Mouse (Mus musculus): ENCODE data around the gene Fbp1. TPM values are rescaled to one million over a fixed set of nuclear protein-coding genes. Genes with fewer than 3 reads are reported as not detected.

Gene Fbp1
- polyA plus RNA-seq, 1 experiment from 2014 or later = 0.81 TPM

DNA sequence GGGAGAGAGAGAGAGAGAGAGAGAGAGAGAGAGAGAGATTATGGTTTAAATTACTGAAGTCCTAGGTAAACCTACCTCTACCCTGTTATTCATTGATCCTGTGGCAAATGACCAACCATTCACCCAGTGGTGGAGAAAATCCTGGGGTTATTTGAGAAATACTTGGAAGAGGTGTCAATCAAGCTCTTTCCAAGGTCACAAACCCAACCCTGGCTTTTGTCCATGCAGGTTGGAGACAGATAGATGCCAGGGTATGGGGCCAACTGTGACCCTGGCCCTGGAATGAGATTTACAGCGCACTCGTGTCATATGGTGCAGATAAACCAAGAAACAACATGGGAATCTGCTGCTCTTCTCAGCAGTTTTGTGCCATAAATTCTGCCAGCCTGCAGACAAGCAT is 4.6 kb downstream of the Fbp1 start:
- Histone ChIP-seq H3K27ac (no peak overlapping the region), H3K4me3 (no peak overlapping the region), H3K36me3 (no peaks in the 10 kb centered on the region), H3K4me1 (replicated peaks) (peaks cover 7% of the 10 kb centered on the region), H3K9me3 (replicated peaks) (no peaks in the 10 kb centered on the region), H3K4me2 (no peak overlapping the region), H3K9ac (no peak overlapping the region), H3K27me3 (peaks cover 18% of the 10 kb centered on the region)
- 64% methylated on average over 2 of the region's 2 CpGs for WGBS
- ATAC-seq (replicated peaks; ENCODE audit: insufficient number of reproducible peaks, insufficient read depth, low FRiP score, low read depth) = no peak

DNA sequence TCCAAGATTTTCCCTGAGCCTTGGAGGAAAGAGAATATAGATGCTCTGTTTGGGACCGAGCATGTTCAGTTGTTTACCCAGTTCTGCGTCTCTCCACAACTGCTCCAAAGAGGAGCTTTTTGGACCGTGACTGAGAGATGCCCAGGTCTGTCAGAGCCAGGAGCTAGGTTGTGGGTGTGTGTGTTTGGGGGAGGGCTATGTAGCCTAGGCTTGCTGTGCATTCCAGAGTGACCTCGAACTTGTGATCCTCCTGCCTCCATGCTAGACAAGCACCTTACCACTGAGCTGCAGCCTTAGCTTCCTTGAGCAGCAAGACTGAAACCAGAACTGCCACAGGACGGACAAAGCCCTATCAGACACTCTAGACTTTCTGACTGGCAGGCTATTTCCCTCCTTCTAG is 5.2 kb downstream of the Fbp1 start:
- 70% methylated on average over 5 of the region's 5 CpGs for WGBS

DNA sequence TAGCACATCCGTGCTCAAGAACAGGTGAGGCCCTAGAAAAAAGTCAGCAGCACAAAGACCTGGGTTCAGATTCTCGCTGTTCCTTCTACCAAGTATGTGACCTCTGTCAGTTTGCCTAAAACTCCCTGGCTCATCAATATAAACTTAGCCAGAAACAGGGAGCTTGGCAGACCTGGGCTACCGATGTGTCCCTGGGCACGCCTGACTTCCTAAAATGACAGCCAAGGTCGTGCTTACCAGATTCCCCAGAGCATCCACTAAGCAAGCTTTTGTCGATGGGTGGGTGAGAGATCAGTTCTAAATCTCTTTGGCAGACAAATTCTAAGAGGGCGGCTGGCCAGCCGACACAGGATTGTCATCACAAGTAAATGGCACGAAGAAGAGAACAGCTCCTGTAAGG is 6.7 kb downstream of the Fbp1 start:
- Histone ChIP-seq H3K36me3 (no peaks in the 10 kb centered on the region), H3K4me1 (replicated peaks) (no peaks in the 10 kb centered on the region), H3K9me3 (replicated peaks) (no peaks in the 10 kb centered on the region), H3K27ac (no peak overlapping the region), H3K9ac (no peak overlapping the region), H3K27me3 (no peaks in the 10 kb centered on the region), H3K4me3 (no peak overlapping the region), H3K4me2 (no peak overlapping the region)
- ATAC-seq (replicated peaks; ENCODE audit: insufficient number of reproducible peaks, insufficient read depth, low FRiP score, low read depth) = no peak
- 67% methylated on average over 9 of the region's 9 CpGs for whole genome bisulfite sequencing

More for the DNA sequence above, 5.2 kb downstream of the Fbp1 start:
- H3K4me2 ChIP-seq = no peak overlapping the region
- H3K36me3 ChIP-seq = no peaks in the 10 kb centered on the region
- H3K4me3 ChIP-seq = no peak overlapping the region
- H3K4me1 ChIP-seq (replicated peaks) = peaks cover 3% of the 10 kb centered on the region
- H3K27ac ChIP-seq = no peak overlapping the region
- H3K9ac ChIP-seq = no peak overlapping the region
- no peak for ATAC-seq (replicated peaks; ENCODE audit: insufficient number of reproducible peaks, insufficient read depth, low FRiP score, low read depth)
- peaks cover 13% of the 10 kb centered on the region for H3K27me3 ChIP-seq
- H3K9me3 ChIP-seq (replicated peaks) = no peaks in the 10 kb centered on the region

DNA sequence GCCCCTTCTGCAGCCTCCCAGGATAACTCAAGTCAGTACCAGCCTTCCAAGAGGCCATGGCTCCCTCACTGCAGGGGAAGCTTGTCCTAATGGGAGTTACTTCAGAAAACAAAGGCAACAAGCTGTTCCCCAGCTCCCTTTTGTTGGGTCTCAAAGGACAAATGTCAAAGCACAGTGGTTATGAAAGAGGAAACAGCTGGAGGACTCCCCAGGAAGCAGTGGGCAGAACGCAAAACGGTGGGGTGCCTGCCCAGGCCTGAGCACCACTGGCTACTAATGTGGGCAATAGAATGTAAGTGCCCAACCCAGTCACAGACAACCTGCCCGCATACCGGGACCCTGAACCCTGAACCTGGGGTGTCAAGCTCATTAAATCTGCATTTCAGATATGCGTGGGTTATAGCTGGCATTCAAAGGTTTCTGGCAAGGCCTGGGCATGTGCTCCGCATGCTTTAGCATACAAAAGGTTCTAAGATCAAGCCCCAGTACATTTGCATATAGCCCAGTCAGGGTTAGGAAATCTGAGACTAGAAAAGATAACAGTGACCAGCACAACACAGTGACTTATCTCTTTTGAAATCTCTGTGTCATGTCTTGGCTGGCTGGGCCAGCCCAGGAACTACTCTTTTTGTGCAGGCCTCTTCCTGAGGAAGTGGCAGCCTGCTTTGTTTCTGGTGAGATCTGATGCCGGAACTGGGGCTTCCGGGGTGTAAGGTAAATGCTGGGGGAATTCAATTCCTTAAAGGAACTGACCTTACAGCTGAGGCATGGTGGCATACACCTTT is 8.1 kb downstream of the Fbp1 start:
- no peaks in the 10 kb centered on the region for H3K9me3 ChIP-seq (replicated peaks)
- no peak overlapping the region for H3K9ac ChIP-seq
- ATAC-seq (replicated peaks; ENCODE audit: insufficient number of reproducible peaks, insufficient read depth, low FRiP score, low read depth) = no peak
- H3K4me2 ChIP-seq = no peak overlapping the region
- H3K27ac ChIP-seq = peak overlapping the region; percentile 7; the same call in 1 of the 2 replicates
- no peaks in the 10 kb centered on the region for H3K27me3 ChIP-seq
- no peaks in the 10 kb centered on the region for H3K4me1 ChIP-seq (replicated peaks)
- no peak overlapping the region for H3K4me3 ChIP-seq
- 48% methylated on average over 8 of the region's 8 CpGs for WGBS
- no peaks in the 10 kb centered on the region for H3K36me3 ChIP-seq

DNA sequence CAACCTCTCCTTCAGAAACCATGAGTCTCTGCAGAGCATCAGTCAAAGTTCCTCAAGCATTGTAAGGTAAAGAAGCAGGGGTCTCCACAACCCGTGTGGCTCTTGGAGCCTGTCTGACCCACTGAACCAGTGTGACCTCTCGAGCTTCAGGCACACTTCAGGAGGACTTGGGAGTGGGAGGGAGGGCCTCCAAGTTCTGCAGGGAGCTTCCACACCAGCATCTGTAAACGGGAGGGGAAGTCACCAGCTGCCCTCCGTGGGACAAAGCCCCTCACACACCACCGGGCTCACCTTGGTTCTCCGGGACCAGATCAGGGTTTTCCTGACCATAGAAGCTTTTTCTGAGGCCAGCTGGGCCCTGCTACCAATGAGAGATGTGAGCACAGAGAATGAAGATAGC is 8.7 kb downstream of the Fbp1 start:
- no peak overlapping the region for H3K4me2 ChIP-seq
- H3K27ac ChIP-seq = peak overlapping the region; percentile 7; the same call in 1 of the 2 replicates
- H3K27me3 ChIP-seq = no peaks in the 10 kb centered on the region
- no peak overlapping the region for H3K4me3 ChIP-seq
- no peak overlapping the region for H3K9ac ChIP-seq
- H3K4me1 ChIP-seq (replicated peaks) = no peaks in the 10 kb centered on the region
- 39% methylated on average over 6 of the region's 6 CpGs for WGBS
- no peaks in the 10 kb centered on the region for H3K36me3 ChIP-seq
- no peaks in the 10 kb centered on the region for H3K9me3 ChIP-seq (replicated peaks)
- ATAC-seq (replicated peaks; ENCODE audit: insufficient number of reproducible peaks, insufficient read depth, low FRiP score, low read depth) = no peak

DNA sequence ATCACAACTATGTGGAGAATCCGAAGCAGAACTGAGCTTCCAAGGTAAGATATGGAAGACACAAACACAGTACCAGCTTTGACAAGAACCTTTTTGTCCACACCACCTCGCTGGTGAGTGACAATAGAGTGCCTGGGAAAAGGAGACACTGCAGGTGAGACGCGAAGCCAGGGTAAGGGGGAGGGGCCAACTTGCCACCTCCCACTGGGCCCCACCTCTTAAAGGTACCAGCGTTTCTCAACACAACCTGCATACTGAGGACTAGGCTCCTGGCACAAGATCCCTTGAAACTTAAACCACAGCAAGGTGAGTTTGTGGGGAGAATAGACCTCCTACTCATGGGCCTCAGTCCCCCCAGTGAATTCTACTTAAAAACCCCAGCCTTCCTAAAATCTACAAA is 10.8 kb downstream of the Fbp1 start:
- Histone ChIP-seq H3K36me3 (no peaks in the 10 kb centered on the region), H3K4me1 (replicated peaks) (no peaks in the 10 kb centered on the region), H3K9ac (no peak overlapping the region), H3K27me3 (no peaks in the 10 kb centered on the region), H3K4me2 (peak overlapping the region; percentile 21; the same call in 1 of the 2 replicates), H3K27ac (no peak overlapping the region), H3K4me3 (no peak overlapping the region), H3K9me3 (replicated peaks) (no peaks in the 10 kb centered on the region)
- 12% methylated on average over 5 of the region's 5 CpGs for WGBS
- no peak for ATAC-seq (replicated peaks; ENCODE audit: insufficient number of reproducible peaks, insufficient read depth, low FRiP score, low read depth)

DNA sequence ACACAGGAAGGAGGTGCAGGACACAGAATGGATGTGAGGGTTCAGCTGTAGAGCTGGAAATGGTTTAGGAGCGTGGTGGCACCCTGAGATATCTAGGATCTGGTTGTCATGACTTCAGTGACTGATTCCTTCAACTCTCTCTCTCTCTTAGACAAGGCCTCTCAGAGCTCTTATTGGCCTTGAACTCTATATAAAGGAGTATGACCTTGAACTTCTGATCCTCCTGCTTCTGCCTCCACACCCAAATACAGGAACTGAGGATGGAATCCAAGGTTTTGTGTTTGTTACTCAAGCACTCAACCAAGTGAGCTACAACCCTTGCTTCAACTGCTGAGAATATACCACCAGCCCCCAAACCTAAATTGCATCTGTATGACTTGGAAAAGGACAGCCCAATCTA is 12.0 kb downstream of the Fbp1 start:
- no peak overlapping the region for H3K4me2 ChIP-seq
- no peak overlapping the region for H3K9ac ChIP-seq
- H3K4me1 ChIP-seq (replicated peaks) = no peaks in the 10 kb centered on the region
- H3K9me3 ChIP-seq (replicated peaks) = no peaks in the 10 kb centered on the region
- H3K4me3 ChIP-seq = no peak overlapping the region
- H3K27ac ChIP-seq = no peak overlapping the region
- ATAC-seq (replicated peaks; ENCODE audit: insufficient number of reproducible peaks, insufficient read depth, low FRiP score, low read depth) = no peak
- no peaks in the 10 kb centered on the region for H3K27me3 ChIP-seq
- WGBS = 73% methylated on average over 1 of the region's 1 CpGs
- H3K36me3 ChIP-seq = no peaks in the 10 kb centered on the region

DNA sequence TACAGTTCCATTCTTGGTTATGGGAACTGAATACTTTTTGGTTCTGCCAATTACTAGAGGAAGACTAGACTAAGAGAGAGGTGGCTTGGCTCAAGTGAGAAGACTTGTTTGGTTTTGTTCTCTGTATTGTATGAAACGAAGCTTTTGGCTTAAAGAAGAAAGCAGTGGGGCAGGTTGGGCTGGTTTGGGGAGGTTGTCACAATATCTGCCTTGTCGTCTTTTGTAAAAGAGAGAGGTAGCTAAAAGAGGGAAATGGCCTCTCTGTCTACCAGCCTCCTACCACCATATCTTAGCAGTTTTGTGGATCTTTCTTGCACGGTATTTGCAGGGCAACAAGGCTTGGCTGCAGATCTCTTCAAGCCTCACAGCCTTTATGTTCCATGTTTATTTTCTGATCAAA is 15.8 kb downstream of the Fbp1 start:
- WGBS = 62% methylated on average over 3 of the region's 3 CpGs
- H3K27ac ChIP-seq = no peak overlapping the region
- no peak for ATAC-seq (replicated peaks; ENCODE audit: insufficient number of reproducible peaks, insufficient read depth, low FRiP score, low read depth)

DNA sequence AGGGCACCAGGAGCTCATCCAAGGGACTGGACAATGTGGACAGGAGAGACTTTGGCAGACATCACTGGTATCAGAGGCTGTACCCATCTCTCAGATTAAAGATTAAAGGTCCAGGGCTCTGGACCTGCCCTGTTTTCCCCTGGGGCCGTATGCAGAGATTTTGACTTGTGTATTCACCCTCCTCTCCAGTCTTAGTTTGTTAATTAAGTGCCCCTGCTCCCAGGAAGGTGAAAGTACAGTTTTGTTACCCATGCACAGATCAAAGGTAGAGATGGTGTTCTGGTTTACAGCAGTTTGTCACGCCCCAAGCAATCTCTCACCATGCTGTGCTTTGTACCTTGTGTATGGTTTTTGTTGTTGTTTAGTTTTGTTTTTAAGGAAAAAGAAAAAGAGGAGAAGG is 17.5 kb downstream of the Fbp1 start:
- no peak overlapping the region for H3K4me3 ChIP-seq
- H3K27me3 ChIP-seq = no peaks in the 10 kb centered on the region
- H3K9ac ChIP-seq = no peak overlapping the region
- no peaks in the 10 kb centered on the region for H3K36me3 ChIP-seq
- H3K4me1 ChIP-seq (replicated peaks) = 0 out of 2 replicates have a peak, but pooled peaks cover 3% of the 10 kb centered on the region
- no peak for ATAC-seq (replicated peaks; ENCODE audit: insufficient number of reproducible peaks, insufficient read depth, low FRiP score, low read depth)
- no peak overlapping the region for H3K4me2 ChIP-seq
- WGBS = 79% methylated on average over 2 of the region's 2 CpGs
- H3K27ac ChIP-seq = no peak overlapping the region
- H3K9me3 ChIP-seq (replicated peaks) = no peaks in the 10 kb centered on the region

More for the DNA sequence above, 15.8 kb downstream of the Fbp1 start:
- Histone ChIP-seq H3K9me3 (replicated peaks) (no peaks in the 10 kb centered on the region), H3K4me1 (replicated peaks) (no peaks in the 10 kb centered on the region), H3K9ac (no peak overlapping the region), H3K4me2 (no peak overlapping the region), H3K4me3 (no peak overlapping the region), H3K27me3 (no peaks in the 10 kb centered on the region), H3K36me3 (no peaks in the 10 kb centered on the region)

DNA sequence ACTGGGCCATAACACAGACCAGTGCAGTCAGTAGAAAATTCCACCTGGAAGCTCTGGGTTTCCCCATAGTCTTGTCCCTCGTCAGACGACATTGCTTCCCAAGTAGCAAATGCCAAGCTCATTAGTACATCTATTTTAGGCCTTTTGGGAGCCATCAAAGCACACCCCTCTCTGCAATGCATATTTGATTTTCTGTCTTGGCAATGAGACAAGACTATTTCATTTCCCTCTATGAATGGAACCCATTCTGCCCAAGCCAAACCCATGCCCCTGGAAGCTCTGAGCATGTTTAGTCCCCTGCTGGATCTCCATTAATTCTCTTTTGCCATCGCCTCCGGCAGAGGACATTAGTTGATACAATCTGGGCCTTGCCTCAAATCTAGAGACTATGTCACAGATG is 21.3 kb downstream of the Fbp1 start:
- no peak overlapping the region for H3K9ac ChIP-seq
- no peaks in the 10 kb centered on the region for H3K27me3 ChIP-seq
- H3K9me3 ChIP-seq (replicated peaks) = no peaks in the 10 kb centered on the region
- H3K4me1 ChIP-seq (replicated peaks) = 0 out of 2 replicates have a peak, but pooled peaks cover 3% of the 10 kb centered on the region
- H3K4me3 ChIP-seq = no peak overlapping the region
- no peak overlapping the region for H3K27ac ChIP-seq
- H3K4me2 ChIP-seq = no peak overlapping the region
- 66% methylated on average over 4 of the region's 4 CpGs for WGBS
- H3K36me3 ChIP-seq = no peaks in the 10 kb centered on the region
- no peak for ATAC-seq (replicated peaks; ENCODE audit: insufficient number of reproducible peaks, insufficient read depth, low FRiP score, low read depth)

DNA sequence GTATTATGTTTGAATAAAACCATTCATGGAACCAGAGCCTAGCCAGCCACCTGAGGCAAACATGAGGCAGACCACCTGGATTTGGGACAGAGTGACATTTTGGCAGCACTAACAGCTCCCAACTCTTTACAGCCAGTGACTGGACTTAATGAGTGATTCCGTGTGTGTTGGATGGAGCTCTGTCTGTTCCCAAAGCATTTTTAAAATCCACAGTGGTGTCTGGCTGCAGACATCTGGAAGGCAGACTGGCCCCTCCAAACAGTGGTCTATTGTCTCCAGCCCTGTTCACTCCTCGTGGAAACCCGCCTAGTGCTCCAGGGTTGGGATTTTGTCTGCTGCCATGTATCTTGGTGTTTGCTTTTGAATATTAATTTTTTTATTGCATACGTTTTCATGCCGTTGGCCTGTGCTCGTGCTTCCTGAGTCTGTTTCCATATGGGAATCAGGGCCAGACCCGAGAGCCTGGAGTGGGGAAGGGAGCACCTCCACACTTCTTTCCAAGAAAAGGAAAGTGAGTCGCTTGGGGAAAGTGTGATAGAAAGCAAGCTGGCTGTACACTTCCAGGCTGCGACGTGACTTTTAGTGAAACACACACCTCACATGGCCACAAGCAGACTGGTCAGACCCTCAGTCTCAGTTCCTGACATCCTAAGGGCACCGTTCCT is 22.3 kb downstream of the Fbp1 start:
- H3K27me3 ChIP-seq = no peaks in the 10 kb centered on the region
- 0 out of 2 replicates have a peak overlapping the region, but pooled peaks have one; percentile 4 for H3K27ac ChIP-seq
- no peaks in the 10 kb centered on the region for H3K36me3 ChIP-seq
- H3K4me2 ChIP-seq = no peak overlapping the region
- 60% methylated on average over 11 of the region's 11 CpGs for WGBS
- H3K4me3 ChIP-seq = no peak overlapping the region
- no peak overlapping the region for H3K9ac ChIP-seq
- ATAC-seq (replicated peaks; ENCODE audit: insufficient number of reproducible peaks, insufficient read depth, low FRiP score, low read depth) = no peak; the same call in 1 of the 2 replicates
- H3K9me3 ChIP-seq (replicated peaks) = no peaks in the 10 kb centered on the region
- H3K4me1 ChIP-seq (replicated peaks) = 0 out of 2 replicates have a peak, but pooled peaks cover 3% of the 10 kb centered on the region

All from heart, embryonic 15.5 days (tissue).